Mouse (Mus musculus): ENCODE results near the gene Lamb2. TPM values are rescaled to one million over a fixed set of nuclear protein-coding genes. Genes with fewer than 3 reads are reported as not detected.

Lamb2 gene
- polyA plus RNA-seq, 1 experiment, result 49.3 TPM

DNA sequence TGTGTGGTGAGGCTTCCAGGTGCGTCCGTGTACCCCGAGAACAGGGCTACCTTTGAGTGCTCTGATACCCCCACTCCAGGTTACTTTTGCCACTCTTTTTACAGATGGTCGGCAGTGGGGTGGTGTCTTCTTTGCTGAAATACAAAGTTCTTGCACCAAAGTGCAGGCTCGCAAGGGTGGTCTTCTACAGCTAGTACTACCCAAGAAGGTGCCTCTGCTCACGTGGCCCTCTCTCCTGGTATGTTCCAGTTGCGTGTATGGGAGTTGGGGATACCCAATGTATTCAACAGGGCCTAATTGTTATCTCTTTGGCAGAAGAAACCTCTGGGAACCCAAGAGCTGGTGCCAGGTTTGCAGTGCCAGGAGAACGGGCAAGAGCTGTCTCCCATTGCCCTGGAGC, 13.7 kb downstream of the Lamb2 start:
- DNase-seq (ENCODE audit: low read depth), result no peak
- TF ChIP-seq CTCF (IDR thresholded peaks at IDR 0.05; ENCODE audit: borderline replicate concordance, extremely low read depth, insufficient read depth, insufficient read length) (no peak), POLR2A (IDR thresholded peaks at IDR 0.05; ENCODE audit: borderline replicate concordance, extremely low read depth, insufficient read depth, insufficient read length, poor library complexity, severe bottlenecking) (no peak)

DNA sequence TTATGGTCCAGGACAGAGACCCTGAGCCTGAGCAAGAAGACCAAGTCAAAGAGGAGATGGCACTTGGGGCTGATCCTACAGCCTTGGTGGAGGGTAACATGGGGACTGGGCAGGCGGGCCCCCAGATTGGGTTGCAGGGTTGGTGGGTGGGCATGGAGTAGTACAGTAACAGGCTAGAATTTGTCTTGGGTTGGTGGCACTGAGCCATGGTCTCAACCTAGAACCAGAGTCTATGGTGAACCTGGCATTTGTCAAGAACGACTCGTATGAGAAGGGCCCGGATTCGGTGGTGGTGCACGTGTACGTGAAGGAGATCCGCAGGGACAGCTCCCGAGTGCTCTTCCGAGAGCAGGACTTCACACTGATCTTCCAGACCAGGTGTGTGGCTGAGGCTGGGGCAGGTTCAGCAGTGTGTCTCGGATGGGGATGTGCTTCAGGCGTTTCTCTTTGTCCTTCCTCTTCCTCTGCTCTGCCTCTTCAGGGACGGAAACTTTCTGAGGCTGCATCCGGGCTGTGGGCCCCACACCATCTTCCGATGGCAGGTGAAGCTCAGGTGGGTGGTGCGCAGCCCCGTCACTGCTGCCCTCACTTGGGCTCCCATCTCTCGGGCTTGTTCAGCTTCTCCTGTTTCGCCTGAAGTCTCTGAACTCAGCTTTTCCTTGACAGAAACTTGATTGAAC, 14.8 kb downstream of the Lamb2 start:
- TF ChIP-seq POLR2A (IDR thresholded peaks at IDR 0.05; ENCODE audit: borderline replicate concordance, extremely low read depth, insufficient read depth, insufficient read length, poor library complexity, severe bottlenecking) (no peak), CTCF (IDR thresholded peaks at IDR 0.05; ENCODE audit: borderline replicate concordance, extremely low read depth, insufficient read depth, insufficient read length) (no peak)
- no peak for DNase-seq (ENCODE audit: low read depth)

DNA sequence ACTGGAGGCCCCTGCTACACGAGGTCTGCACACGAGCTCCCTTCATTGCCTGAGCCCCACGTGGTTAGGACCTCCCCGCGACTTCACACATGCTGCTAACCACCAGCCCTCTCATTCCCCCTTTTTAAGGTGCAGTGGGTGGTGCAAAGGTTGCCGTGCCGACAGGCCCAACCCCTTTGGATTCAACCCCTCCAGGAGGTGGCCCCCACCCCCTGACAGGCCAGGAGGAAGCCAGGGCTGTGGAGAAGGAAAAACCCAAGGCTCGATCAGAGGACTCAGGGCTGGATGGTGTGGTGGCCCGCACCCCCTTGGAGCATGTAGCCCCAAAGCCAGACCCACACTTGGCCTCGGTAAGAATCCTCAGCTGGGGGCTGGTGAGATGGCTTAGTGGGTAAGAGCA, 15.4 kb downstream of the Lamb2 start:
- TF ChIP-seq POLR2A (IDR thresholded peaks at IDR 0.05; ENCODE audit: borderline replicate concordance, extremely low read depth, insufficient read depth, insufficient read length, poor library complexity, severe bottlenecking) (no peak), CTCF (IDR thresholded peaks at IDR 0.05; ENCODE audit: borderline replicate concordance, extremely low read depth, insufficient read depth, insufficient read length) (no peak)
- DNase-seq (ENCODE audit: low read depth), result no peak

DNA sequence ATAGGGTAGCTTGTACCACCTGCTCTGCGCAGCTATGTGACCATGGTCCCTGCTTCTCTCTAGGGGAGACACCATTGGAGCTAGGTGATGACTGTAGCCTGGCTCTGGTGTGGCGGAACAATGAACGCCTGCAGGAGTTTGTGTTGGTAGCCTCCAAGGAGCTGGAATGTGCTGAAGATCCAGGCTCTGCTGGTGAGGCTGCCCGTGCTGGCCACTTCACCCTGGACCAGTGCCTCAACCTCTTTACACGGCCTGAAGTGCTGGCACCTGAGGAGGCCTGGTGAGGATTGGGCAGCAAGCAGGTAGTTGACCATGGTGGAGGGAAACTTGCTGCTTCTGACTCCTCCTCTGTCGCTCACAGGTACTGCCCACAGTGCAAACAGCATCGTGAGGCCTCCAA, 19.7 kb downstream of the Lamb2 start:
- no peak for TF ChIP-seq CTCF (IDR thresholded peaks at IDR 0.05; ENCODE audit: borderline replicate concordance, extremely low read depth, insufficient read depth, insufficient read length)
- no peak for TF ChIP-seq POLR2A (IDR thresholded peaks at IDR 0.05; ENCODE audit: borderline replicate concordance, extremely low read depth, insufficient read depth, insufficient read length, poor library complexity, severe bottlenecking)
- no peak for DNase-seq (ENCODE audit: low read depth)

DNA sequence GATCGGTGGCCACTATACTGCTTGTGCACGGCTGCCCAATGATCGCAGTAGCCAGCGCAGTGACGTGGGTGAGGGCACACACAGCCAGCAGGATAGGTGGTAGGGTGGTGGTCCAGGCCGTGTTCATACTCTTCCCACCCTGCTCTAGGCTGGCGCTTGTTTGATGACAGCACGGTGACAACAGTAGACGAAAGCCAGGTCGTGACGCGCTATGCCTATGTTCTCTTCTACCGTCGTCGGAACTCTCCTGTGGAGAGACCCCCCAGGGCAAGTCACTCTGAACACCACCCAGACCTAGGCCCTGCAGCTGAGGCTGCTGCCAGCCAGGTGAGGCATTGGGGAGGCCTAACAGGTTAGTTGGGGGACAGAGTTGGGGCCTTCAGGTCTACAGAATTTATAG, 20.4 kb downstream of the Lamb2 start:
- no peak for DNase-seq (ENCODE audit: low read depth)

DNA sequence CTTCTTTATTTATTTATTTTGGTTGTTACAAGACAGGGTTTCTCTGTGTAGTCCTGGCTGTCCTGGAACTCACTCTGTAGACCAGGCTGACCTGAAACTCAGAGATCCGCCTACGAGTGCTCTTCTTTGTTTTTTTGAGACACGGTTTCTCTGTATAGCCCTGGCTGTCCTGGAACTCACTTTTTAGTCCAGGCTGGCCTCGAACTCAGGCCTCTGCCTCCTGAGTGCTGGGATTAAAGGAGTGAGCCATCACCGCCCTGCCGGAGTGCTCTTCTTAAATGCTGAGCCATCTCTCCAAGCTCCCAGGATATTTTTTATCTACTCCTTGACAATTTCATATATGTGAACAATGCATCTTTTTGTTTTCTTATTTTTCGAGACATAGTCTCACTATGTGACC, 27.4 kb downstream of the Lamb2 start:
- no peak for TF ChIP-seq CTCF (IDR thresholded peaks at IDR 0.05; ENCODE audit: borderline replicate concordance, extremely low read depth, insufficient read depth, insufficient read length)
- TF ChIP-seq POLR2A (IDR thresholded peaks at IDR 0.05; ENCODE audit: borderline replicate concordance, extremely low read depth, insufficient read depth, insufficient read length, poor library complexity, severe bottlenecking), result no peak
- DNase-seq (ENCODE audit: low read depth), result no peak

More for the DNA sequence above, 20.4 kb downstream of the Lamb2 start:
- TF ChIP-seq POLR2A (IDR thresholded peaks at IDR 0.05; ENCODE audit: borderline replicate concordance, extremely low read depth, insufficient read depth, insufficient read length, poor library complexity, severe bottlenecking), result no peak
- TF ChIP-seq CTCF (IDR thresholded peaks at IDR 0.05; ENCODE audit: borderline replicate concordance, extremely low read depth, insufficient read depth, insufficient read length), result no peak

DNA sequence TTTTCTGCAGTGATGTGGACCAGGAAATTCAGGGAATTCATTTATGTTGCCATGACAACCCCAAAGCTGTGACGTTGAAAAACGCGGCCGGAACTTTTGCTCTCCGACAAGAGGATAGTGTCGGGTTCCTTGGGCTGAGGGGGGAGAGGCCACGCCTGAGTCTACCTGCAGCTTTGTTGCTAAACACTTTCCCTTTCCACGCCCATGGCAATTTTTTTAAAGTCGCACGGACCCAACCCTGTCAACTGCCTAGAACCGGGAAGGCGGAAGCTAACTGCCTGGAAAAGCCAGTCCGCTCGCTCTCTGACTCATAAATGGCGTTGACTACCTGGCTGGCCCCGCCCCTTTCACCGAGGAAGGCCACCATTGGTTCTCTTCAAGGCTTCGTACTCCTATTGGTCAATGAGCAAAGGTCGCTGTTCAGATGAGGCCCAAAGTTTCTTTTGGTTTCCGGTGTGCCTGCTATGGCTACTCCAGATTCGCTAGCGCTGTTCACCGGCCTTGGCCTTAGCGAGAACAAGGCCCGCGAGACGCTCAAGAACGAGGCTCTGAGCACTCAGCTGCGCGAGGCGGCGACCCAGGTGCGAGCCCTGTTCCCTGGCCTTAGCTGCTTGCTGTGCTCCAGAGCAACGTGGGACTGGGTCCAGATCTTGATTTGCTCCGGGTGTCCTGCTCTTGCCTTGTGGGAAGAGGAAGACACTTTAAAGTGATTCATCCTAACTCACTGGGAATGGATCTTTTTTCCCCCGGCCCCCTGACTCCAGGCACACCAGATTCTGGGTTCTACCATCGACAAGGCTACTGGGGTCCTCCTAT, 28.3 kb downstream of the Lamb2 start, which contains the start of gene Qars:
Qars (plus strand) TSS at position 88 of the 816 bp plus-strand sequence.
- DNase-seq (ENCODE audit: low read depth), result peak; percentile 98
- TF ChIP-seq POLR2A (IDR thresholded peaks at IDR 0.05; ENCODE audit: borderline replicate concordance, extremely low read depth, insufficient read depth, insufficient read length, poor library complexity, severe bottlenecking), result no peak
- TF ChIP-seq CTCF (IDR thresholded peaks at IDR 0.05; ENCODE audit: borderline replicate concordance, extremely low read depth, insufficient read depth, insufficient read length), result no peak

DNA sequence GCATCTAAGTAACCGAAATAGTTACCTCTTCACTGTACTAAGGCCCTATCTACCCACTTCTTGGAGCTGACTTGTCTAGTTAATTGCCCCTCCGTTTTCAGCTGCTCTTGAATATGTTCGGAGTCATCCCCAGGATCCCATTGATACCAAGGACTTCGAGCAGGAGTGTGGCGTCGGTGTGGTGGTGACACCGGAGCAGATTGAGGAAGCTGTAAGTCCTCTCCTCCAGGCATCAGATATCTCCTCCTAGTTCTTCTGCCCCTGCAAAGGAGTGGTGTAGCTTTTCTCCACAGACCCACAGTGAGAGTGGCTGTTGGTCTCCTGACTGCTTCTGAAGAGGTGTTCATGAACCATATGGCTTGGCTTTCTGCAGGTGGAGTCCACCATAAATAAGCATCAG, 29.2 kb downstream of the Lamb2 start:
- DNase-seq (ENCODE audit: low read depth), result no peak
- TF ChIP-seq CTCF (IDR thresholded peaks at IDR 0.05; ENCODE audit: borderline replicate concordance, extremely low read depth, insufficient read depth, insufficient read length) (no peak), POLR2A (IDR thresholded peaks at IDR 0.05; ENCODE audit: borderline replicate concordance, extremely low read depth, insufficient read depth, insufficient read length, poor library complexity, severe bottlenecking) (no peak)

DNA sequence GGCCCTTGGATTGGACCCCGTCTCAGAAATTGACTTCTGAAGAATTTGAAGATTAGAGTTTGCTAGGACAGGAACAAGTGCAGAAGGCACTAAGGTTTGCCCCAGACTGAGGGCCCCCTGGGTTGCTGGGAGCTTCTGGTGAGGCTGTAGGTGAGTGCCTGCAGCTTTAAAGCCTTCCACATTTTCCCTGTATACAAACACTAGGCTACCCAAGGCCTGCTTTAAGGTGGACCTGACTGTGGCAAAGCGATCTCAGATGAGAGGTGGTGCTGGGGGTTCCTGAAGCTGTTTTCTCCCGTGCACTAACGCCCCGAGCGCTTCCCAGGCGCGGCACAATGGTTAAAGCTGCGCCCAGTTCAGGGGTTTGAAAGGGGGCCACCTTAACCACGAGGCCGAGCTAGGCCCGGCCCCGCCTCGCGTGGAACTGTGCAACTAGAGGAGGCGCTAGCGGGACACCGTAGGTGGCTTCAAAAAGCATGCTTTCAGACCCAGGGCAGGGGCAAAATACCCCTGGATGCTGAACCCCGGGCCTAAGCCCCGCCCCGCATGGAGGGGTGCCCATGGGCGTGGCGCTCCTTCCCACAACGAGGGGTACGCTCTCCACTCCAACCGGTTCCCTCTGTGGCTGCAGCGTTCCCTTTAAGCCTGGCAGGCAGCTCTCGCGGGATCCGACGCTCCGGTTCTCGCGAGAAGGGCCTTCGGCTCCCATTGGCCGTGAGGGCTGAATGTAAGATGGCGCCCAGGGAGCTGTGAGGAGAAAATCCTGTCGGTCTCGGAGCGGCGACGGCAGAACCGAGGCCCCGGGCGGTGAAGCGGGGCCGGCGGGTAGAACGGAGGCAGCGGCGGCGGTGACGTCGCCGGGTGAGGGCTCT, 37.1 kb downstream of the Lamb2 start, which contains the start of gene Qrich1:
Qrich1 (plus strand) TSS at position 427 of the 872 bp plus-strand sequence.
- DNase-seq (ENCODE audit: low read depth), result peak; percentile 99
- no peak for TF ChIP-seq CTCF (IDR thresholded peaks at IDR 0.05; ENCODE audit: borderline replicate concordance, extremely low read depth, insufficient read depth, insufficient read length)
- peak; percentile 67; the same call in 1 of the 2 replicates for TF ChIP-seq POLR2A (IDR thresholded peaks at IDR 0.05; ENCODE audit: borderline replicate concordance, extremely low read depth, insufficient read depth, insufficient read length, poor library complexity, severe bottlenecking)

DNA sequence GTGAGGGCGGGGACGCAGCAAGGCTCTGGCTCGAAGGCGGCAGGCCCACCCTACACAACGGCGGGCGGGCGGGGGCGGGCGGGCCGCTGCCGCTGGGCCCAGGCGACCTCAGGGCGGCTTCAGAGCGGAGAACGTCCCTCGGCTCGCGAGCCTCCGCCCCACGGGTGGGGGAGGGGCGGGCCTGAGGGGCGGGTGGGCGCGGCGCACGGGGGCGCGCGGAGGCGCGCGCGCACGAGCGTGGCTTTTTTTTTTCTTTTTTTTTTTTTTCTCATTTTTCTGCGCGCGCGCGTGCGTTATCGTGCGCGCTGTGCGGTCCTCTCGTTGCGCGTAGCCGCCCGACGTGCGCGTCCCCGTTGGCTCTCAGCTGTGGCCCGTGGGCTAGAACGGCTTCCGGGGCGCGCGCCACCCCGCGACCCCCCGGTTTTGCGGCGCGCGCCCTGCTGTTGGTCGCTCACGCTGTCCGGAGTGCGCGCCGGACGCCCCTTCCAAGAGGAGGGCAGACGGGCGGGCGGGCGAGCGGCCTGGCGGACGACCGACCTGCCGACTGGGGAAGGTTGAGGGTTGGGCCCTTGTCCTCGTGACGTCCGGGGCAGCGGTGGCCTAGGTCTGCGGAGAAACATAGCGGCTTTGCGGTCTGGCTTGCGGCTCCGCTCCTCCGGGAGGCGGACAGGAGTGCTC, 37.9 kb downstream of the Lamb2 start:
- DNase-seq (ENCODE audit: low read depth), result peak; percentile 95
- TF ChIP-seq POLR2A (IDR thresholded peaks at IDR 0.05; ENCODE audit: borderline replicate concordance, extremely low read depth, insufficient read depth, insufficient read length, poor library complexity, severe bottlenecking) (no peak), CTCF (IDR thresholded peaks at IDR 0.05; ENCODE audit: borderline replicate concordance, extremely low read depth, insufficient read depth, insufficient read length) (no peak)
